Mouse (Mus musculus): ENCODE results near the gene Atp1a4.
A peak's percentile ranks its signal among the peaks of the same experiment; 100 is the strongest.

The Atp1a4 gene

GRCm38 (mm10) chr1:172219451-172220406 lies 38.5 kb downstream of the Atp1a4 start, which contains the start of gene Casq1:
Gene Casq1, minus strand, starts transcription at chr1:172219868.
- DNase-seq: no peak

- DNase-seq: no peak
These were observed 39.9 kb downstream of the Atp1a4 start for GRCm38 (mm10) chr1:172218164-172218910.

- peak; percentile 90 for DNase-seq
These were observed 41.1 kb downstream of the Atp1a4 start for GRCm38 (mm10) chr1:172217148-172217547.

- no peak for DNase-seq
These were observed 43.5 kb downstream of the Atp1a4 start for GRCm38 (mm10) chr1:172214748-172215147.

GRCm38 (mm10) chr1:172213771-172214170 lies 44.4 kb downstream of the Atp1a4 start:
- DNase-seq: no peak

GRCm38 (mm10) chr1:172212776-172213175 lies 45.4 kb downstream of the Atp1a4 start:
- no peak for DNase-seq

GRCm38 (mm10) chr1:172207111-172207584 lies 51.1 kb downstream of the Atp1a4 start:
- DNase-seq: peak; percentile 38

- DNase-seq: peak; percentile 86
These were observed 51.9 kb downstream of the Atp1a4 start, which contains the start of gene Pea15a for GRCm38 (mm10) chr1:172206141-172206917. Gene Pea15a, minus strand, starts transcription at chr1:172206804.

- peak; percentile 39 for DNase-seq
These were observed 52.5 kb downstream of the Atp1a4 start for GRCm38 (mm10) chr1:172205741-172206087.

- DNase-seq: peak; percentile 47
These were observed 53.1 kb downstream of the Atp1a4 start for GRCm38 (mm10) chr1:172204814-172205740.

- DNase-seq: no peak
These were observed 54.0 kb downstream of the Atp1a4 start for GRCm38 (mm10) chr1:172204033-172204813.

- no peak for DNase-seq
These were observed 54.6 kb downstream of the Atp1a4 start for GRCm38 (mm10) chr1:172203566-172203965.

GRCm38 (mm10) chr1:172202894-172203522 lies 55.2 kb downstream of the Atp1a4 start:
- DNase-seq: no peak

- DNase-seq: peak; percentile 19
These were observed 56.0 kb downstream of the Atp1a4 start for GRCm38 (mm10) chr1:172201967-172202880.

GRCm38 (mm10) chr1:172200871-172201447 lies 57.3 kb downstream of the Atp1a4 start:
- peak; percentile 73 for DNase-seq

- DNase-seq: no peak
These were observed 58.1 kb downstream of the Atp1a4 start for GRCm38 (mm10) chr1:172200161-172200560.

- no peak for DNase-seq
These were observed 59.2 kb downstream of the Atp1a4 start for GRCm38 (mm10) chr1:172198996-172199395.

- DNase-seq: no peak
These were observed 59.9 kb downstream of the Atp1a4 start for GRCm38 (mm10) chr1:172198316-172198715.

GRCm38 (mm10) chr1:172197851-172198250 lies 60.4 kb downstream of the Atp1a4 start:
- DNase-seq: no peak

Data from right cerebral cortex, postnatal 25 days (tissue).